Mouse (Mus musculus) midbrain, postnatal 0 days (tissue): ENCODE measurements around the gene Fyn. TPM values are rescaled to one million over a fixed set of nuclear protein-coding genes. Genes with fewer than 3 reads are reported as not detected.

ENCODE experiments used
- ATAC-seq: fragments of 200-750 bp; cut with Nextera tagmentation; 2 replicates; pipeline ENCODE4 v1.8.0; 2017; ENCODE audit warnings: moderate number of reproducible peaks, mild to moderate bottlenecking, moderate TSS enrichment, moderate library complexity; ENCODE audit not compliant: low FRiP score
- DNase-seq: peaks from one replicate; pipeline ENCODE4 v3.0.0-alpha.2; 2015; ENCODE audit warnings: low spot score
- H3K27ac ChIP-seq: fragments of 300-500 bp; sonication (generic); 2 replicates; pipeline ENCODE4 v1.5.1; 2014; ENCODE audit warnings: low read depth, mild to moderate bottlenecking, low read length, mixed read lengths
- H3K27me3 ChIP-seq: fragments of 300-500 bp; sonication (generic); 2 replicates; pipeline ENCODE4 v1.6.1; 2014; ENCODE audit warnings: low read length, control low read depth, mixed read lengths; ENCODE audit not compliant: insufficient read depth
- H3K36me3 ChIP-seq: fragments of 300-500 bp; sonication (generic); 2 replicates; pipeline ENCODE4 v1.6.1; 2014; ENCODE audit warnings: low read length, control low read depth, mixed read lengths; ENCODE audit not compliant: insufficient read depth
- H3K4me1 ChIP-seq: fragments of 300-500 bp; sonication (generic); 2 replicates; pipeline ENCODE4 v1.6.1; 2014; ENCODE audit warnings: mild to moderate bottlenecking, control low read depth, antibody characterized with exemption, low read length, mixed read lengths; ENCODE audit not compliant: insufficient read depth
- H3K4me2 ChIP-seq: fragments of 300-500 bp; sonication (generic); 2 replicates; pipeline ENCODE4 v1.6.1; 2014; ENCODE audit warnings: low read depth, mild to moderate bottlenecking, low read length, mixed read lengths; ENCODE audit not compliant: poor library complexity, severe bottlenecking
- H3K4me3 ChIP-seq: fragments of 300-500 bp; sonication (generic); 2 replicates; pipeline ENCODE4 v1.5.1; 2014; ENCODE audit warnings: low read depth, mild to moderate bottlenecking, low read length, moderate library complexity
- H3K9ac ChIP-seq: fragments of 300-500 bp; sonication (generic); replicated peaks from 2 replicates; pipeline ENCODE4 v1.6.1; 2014; ENCODE audit warnings: mild to moderate bottlenecking, low read length, moderate library complexity, mixed read lengths; ENCODE audit not compliant: poor library complexity, severe bottlenecking
- H3K9me3 ChIP-seq: fragments of 300-500 bp; sonication (generic); 2 replicates; pipeline ENCODE4 v1.6.1; 2016; ENCODE audit warnings: low read length, control low read depth
- CTCF ChIP-seq: IDR thresholded peaks from 2 replicates; pipeline ENCODE4 v1.5.1; 2016; ENCODE audit warnings: antibody characterized with exemption, mild to moderate bottlenecking
- WGBS: fragments of 180-500 bp; shearing (Covaris S2); extraction: QIAGEN DNeasy Blood & Tissue Kit; methylation state at CpG from one replicate; pipeline ENCODE4 v1.1.7; 2014; 5-methylcytosine and 5-hydroxymethylcytosine counted together
- polyA plus RNA-seq: library from polyadenylated mRNA; unstranded; fragments of >200 nt; fragmentation: Nextera tagmentation; extraction: Ambion mirVana; gene quantifications from 2 replicates; pipeline ENCODE4 v1.2.1, GENCODE M21; 2015
- total RNA-seq: library from RNA; depleted of rRNA; stranded (reverse); fragments of >200 nt; gene quantifications from 2 replicates; pipeline ENCODE4 v1.2.3, GENCODE M21; 2014

The Fyn gene
- total and polyA plus RNA-seq, 2 experiments from 2014 or later, result 82.9 to 121 TPM

DNA sequence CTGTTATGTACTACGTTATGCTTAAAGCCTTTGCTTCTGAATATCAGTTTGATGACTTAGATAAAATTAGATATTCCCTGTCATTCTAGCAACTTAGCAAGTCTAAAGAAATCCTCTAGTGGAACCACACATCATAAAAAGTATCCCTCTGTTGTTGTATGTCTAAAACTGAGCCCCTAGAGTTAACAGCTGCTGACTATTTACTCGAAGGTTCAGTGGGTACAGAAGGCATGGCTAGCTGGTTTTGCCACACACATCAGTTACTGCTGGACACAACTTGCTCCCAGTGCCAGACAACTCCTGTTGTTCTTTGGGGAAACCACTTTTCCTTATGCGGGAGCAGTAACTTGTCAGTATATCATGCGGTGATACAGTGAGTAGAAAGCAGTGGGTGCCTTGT, 61.0 kb downstream of the Fyn start:
- peaks cover 5% of the 10 kb centered on the region; the same call in 1 of the 2 replicates for H3K4me1 ChIP-seq
- no peaks in the 10 kb centered on the region for H3K27me3 ChIP-seq
- TF ChIP-seq CTCF, result no peak
- DNase-seq (no peak), ATAC-seq (no peak)
- H3K4me2 ChIP-seq, result no peak overlapping the region
- H3K9me3 ChIP-seq, result no peaks in the 10 kb centered on the region
- WGBS, result 86% methylated on average over 4 of the region's 4 CpGs
- no peak overlapping the region for H3K4me3 ChIP-seq
- H3K36me3 ChIP-seq, result 0 out of 2 replicates have a peak, but pooled peaks cover 1% of the 10 kb centered on the region
- no peak overlapping the region for H3K9ac ChIP-seq
- H3K27ac ChIP-seq, result no peak overlapping the region

DNA sequence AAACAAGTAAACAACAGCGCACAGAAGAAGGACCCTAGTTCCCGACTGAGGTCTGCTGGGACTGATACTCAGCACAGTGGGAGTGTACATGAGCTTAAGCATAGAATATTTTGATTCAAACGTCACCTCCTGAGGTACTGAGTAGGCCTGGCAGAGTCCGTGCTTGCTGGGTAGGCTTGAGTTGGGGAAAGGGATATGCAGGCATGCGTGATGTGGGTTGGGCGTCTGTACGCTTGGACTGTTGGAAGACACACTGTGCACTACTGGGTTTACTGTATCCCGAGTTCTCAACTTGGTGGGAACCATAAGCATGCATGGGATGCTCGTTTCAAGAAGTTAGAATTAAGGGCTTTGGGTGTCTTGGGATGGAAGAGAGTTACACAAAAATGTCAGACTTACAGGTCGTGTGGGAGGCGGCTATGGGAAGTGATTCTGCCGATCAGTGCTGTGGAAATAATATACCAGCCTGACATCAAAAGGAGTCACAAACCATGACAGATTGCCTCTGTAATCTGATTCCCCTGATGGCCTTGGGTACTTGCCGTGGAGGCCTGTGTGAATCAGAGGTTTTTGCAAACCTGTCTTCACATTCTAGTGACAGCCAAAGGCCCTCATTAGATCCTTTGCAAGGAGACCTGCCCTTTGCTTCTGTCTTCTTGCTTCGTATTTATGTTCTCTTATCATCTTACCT, 61.6 kb downstream of the Fyn start:
- no peaks in the 10 kb centered on the region for H3K36me3 ChIP-seq
- no peak overlapping the region for H3K9ac ChIP-seq
- 55% methylated on average over 14 of the region's 14 CpGs for WGBS
- no peaks in the 10 kb centered on the region for H3K9me3 ChIP-seq
- DNase-seq, result no peak
- no peak overlapping the region for H3K27ac ChIP-seq
- H3K27me3 ChIP-seq, result no peaks in the 10 kb centered on the region
- ATAC-seq, result no peak
- H3K4me2 ChIP-seq, result no peak overlapping the region
- no peak overlapping the region for H3K4me3 ChIP-seq
- peaks cover 5% of the 10 kb centered on the region; the same call in 1 of the 2 replicates for H3K4me1 ChIP-seq
- no peak for TF ChIP-seq CTCF

DNA sequence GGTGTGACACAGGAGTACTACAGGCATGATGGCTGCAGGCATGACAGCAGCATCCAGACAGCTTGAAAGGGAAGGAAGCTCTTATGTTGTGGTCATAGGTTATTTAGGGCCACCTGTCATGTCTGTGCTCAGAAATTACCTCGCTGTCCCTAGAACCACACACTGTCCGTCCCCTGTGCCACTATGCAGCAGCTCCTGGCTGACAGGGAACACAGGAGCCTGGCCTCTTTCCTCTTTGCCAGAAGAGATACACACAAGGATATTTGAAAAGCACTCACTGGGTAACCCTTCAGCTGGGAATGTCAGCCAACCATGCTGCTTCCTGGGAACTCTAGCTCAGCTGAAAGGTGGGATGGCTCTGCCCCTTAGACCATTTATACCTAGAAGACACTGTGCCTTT, 62.6 kb downstream of the Fyn start:
- Histone ChIP-seq H3K27me3 (no peaks in the 10 kb centered on the region), H3K4me3 (no peak overlapping the region), H3K9me3 (no peaks in the 10 kb centered on the region), H3K4me1 (peaks cover 5% of the 10 kb centered on the region; the same call in 1 of the 2 replicates), H3K9ac (no peak overlapping the region), H3K36me3 (no peaks in the 10 kb centered on the region), H3K4me2 (no peak overlapping the region), H3K27ac (no peak overlapping the region)
- DNase-seq (no peak), ATAC-seq (no peak)
- TF ChIP-seq CTCF, result no peak
- WGBS, result 73% methylated on average over 2 of the region's 2 CpGs

DNA sequence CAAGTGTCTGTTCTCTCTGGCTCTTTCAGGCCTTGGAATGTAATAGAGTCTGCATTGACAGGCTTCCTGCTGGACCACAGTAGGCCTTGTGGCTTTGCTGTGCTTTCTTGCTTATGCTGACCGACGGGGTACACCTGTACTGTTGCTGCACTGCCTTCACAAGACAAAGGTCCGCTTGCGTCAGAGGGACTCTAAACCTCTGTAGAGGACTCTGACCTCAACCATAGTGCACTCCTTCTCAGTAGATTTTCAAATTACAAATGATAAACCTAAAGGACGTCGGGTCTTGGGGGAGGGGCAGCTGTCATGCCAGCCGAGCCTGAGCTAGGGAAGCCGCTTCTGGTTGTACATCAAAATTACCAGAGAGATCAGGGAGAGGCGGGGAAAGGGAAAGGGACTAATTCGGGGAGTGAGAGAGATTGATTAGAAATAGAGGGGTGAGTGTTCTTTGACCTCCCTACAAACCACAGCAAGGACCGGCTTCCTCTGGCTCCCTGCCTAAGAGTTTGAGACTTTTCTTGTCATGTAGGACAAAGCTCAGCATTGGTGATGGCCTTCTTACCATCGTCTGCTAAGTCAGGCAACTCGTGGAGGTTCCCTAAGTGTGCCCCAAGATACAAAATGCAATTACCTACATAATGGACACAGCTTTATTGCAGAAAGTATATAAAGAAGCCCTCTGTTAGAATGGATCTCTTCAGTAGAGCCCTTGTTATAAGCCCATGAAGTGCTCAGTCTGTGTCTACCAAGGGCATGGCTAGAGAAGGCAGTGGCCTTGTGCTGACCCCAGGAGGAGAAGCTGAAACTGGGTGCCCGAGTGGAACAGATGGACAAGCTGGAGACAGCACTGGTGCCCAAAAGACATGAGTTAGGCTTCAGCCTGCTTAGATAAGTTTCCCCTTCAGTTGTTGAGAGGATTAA, 64.3 kb downstream of the Fyn start:
- ATAC-seq (no peak), DNase-seq (no peak)
- Histone ChIP-seq H3K36me3 (no peaks in the 10 kb centered on the region), H3K4me3 (no peak overlapping the region), H3K27ac (no peak overlapping the region), H3K27me3 (no peaks in the 10 kb centered on the region), H3K4me2 (no peak overlapping the region), H3K9ac (no peak overlapping the region), H3K4me1 (peaks cover 5% of the 10 kb centered on the region; the same call in 1 of the 2 replicates), H3K9me3 (no peaks in the 10 kb centered on the region)
- WGBS, result 78% methylated on average over 14 of the region's 14 CpGs
- TF ChIP-seq CTCF, result no peak

DNA sequence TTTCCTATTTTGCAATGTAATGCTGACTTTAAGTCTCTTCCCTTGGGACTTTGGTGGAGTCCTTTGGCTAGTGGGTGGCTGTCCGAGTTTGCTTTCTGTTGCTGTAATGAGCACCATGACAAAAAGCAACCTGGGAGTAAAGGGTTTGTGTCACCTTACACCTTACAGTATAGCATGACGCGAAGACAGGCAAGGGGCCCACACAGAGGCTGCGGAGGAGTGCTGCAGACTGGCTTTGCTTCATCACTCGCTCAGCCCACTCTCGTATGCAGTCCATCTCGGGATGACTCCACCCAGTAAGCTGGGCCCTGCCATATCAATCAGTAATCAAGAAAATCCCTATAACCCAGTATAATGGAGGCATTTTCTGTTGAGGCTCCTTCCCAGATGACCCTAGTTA, 65.2 kb downstream of the Fyn start:
- Histone ChIP-seq H3K4me3 (no peak overlapping the region), H3K4me2 (no peak overlapping the region), H3K36me3 (no peaks in the 10 kb centered on the region), H3K9ac (no peak overlapping the region), H3K9me3 (no peaks in the 10 kb centered on the region), H3K27me3 (no peaks in the 10 kb centered on the region), H3K27ac (no peak overlapping the region), H3K4me1 (peaks cover 14% of the 10 kb centered on the region)
- no peak for ATAC-seq
- no peak for DNase-seq
- TF ChIP-seq CTCF, result no peak
- 94% methylated on average over 7 of the region's 7 CpGs for WGBS
